Mouse (Mus musculus) left cerebral cortex, postnatal 36 days (tissue): ENCODE data around the gene Krt72. TPM values are rescaled to one million over a fixed set of nuclear protein-coding genes. Genes with fewer than 3 reads are reported as not detected.
A peak's percentile ranks its signal among the peaks of the same experiment; 100 is the strongest.

Source experiments
- DNase-seq, 2 experiments: peaks; one replicate each; pipeline ENCODE4 v3.0.0; 2021 to 2022; ENCODE audit warnings: low spot score in 2 of 2, mixed read lengths in 1 of 2
- intact Hi-C: fragments of 180-260 bp; cut with DNase I; formaldehyde crosslinking; loops from one replicate; pipeline ENCODE4 v1.15.1; 2025
- total RNA-seq, 2 experiments: library from RNA; stranded (reverse); gene quantifications; 2 replicates each; pipeline ENCODE4 v1.2.3; 2021

Krt72 gene
- not detected for total RNA-seq

DNA sequence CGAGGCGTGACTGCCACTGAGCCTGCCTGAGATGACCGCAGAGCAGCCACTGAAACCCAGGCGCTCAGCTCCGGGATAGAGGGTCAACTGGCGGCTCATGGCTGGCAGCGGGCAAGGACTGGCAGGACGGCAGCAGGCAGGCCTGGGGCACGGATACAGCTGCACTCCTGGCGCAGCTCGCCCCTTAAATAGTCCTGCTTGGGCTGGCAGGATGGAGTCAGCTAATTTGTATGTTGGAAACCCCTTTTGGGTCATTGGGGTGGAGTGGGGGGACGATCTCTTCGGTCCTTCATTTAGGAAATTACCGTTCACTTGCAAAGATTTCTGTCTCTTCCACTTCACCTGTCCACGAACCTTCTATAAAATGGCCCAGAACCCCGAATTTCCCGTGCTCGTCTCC is at the start of gene Krt72:
Gene Krt72, minus strand, starts transcription at position 101 of the 400 bp plus-strand sequence.
- no peak for DNase-seq

DNA sequence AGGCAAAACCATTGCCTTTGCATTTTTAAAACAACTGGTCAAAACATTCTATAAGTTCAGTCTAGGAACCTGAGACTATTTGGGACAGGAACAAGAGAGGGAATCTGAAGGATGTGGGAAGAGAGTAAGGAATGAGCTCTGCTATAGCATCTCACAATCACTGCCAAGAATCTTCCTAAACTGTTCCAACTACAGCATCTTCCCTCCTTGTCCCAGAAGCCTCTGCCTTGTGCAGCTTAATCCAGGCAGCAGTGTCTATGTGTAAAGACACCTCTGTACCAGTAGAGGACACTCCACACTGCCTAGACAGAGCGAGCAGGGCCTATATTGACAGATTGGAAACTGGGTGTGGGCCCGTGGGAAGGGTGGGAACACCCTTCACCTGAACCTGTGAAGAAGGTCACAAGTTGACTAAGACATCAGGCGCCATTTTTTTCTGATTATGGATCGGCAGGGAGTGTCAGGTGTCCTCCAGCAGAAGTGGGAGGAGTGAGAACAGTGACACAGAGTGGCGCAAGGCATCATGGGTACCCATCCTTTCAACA is 48.6 kb upstream of the Krt72 start:
- DNase-seq: no peak
- intact Hi-C loops: no loop called here

More for the DNA sequence above, at the start of gene Krt72:
- intact Hi-C loops: no loop called here

DNA sequence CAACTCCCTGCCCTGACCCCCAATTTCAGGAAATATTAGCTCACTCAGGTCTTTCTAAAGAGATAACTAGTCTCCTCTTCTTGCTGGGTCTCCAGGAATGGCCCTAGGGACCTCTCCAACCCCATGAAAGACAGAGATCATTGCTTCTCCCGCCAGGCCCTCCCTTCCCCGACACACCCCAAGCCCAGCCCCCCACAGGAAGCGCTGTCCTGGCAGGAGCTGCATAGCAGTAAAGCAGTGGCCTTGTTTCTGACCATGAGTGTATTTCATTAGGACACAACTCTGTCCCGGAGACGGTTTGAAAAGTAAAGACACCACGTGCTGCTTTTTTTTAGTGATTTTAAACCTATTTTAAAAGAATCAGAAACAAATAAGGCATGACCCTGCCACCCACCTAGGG is 46.9 kb upstream of the Krt72 start:
- DNase-seq: no peak
- intact Hi-C loops: no loop called here

DNA sequence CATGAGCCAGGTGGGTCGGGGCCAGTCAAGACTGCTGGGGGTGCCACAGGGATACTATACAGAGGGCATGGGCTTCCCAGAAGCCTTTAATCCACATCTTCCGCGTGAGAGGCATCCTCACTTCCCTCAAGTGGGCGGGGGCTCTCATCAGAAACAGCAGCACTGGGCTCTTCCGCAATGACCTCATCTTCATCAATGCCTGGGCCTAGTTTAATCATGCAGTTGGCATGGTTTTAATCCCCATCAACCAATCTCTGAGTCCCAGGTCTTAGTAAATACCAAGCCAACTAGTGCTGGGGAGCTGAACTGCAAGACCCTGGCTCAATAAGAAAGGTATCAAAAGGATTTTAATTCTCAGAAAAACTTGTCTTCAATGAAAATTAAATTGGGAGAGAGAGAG is 43.2 kb upstream of the Krt72 start:
- no peak for DNase-seq
- intact Hi-C loops: no loop called here

DNA sequence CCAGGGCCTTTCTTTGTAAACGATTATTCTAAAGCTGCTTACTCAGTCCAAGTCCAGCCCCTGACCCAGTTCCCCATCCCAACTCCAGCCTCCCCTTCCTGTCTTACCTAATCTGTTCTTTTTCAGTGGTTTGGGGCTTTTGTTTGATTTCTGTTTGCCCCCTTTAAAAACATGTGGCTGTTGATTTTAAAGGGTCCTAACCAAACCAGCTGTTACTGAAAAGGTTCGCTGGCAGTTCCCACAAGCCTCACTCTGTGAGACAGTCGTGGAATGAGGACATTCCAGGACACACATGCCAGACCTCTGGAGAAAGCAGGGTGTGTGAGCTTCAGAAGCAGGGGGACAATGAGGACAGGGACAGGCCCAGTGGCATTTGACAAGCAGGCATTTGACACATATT is 35.5 kb upstream of the Krt72 start:
- DNase-seq: no peak
- intact Hi-C loops: no loop called here

DNA sequence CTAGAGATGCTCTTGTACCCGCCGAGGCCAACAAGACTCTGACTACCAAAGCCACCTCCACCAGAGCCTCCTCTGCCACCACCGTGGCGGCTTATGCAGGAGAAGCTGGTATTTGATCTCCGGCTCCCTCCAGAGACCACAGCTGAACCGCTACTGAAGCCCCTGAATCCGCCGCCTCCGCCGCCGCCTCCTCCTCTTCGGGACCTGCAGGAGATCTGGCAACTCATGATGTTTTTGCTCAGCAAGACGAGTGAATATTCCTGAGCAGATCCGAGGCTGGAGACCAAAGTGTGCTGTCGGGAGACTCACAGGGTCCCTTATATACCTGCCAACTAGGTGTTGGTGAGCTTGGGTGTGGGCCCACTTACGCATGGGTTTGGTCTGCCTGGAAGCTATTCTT is 31.6 kb upstream of the Krt72 start, which contains the start of gene Krt2:
Gene Krt2, minus strand, starts transcription at position 295 of the 400 bp plus-strand sequence.
- no peak for DNase-seq
- intact Hi-C loops: no loop called here

DNA sequence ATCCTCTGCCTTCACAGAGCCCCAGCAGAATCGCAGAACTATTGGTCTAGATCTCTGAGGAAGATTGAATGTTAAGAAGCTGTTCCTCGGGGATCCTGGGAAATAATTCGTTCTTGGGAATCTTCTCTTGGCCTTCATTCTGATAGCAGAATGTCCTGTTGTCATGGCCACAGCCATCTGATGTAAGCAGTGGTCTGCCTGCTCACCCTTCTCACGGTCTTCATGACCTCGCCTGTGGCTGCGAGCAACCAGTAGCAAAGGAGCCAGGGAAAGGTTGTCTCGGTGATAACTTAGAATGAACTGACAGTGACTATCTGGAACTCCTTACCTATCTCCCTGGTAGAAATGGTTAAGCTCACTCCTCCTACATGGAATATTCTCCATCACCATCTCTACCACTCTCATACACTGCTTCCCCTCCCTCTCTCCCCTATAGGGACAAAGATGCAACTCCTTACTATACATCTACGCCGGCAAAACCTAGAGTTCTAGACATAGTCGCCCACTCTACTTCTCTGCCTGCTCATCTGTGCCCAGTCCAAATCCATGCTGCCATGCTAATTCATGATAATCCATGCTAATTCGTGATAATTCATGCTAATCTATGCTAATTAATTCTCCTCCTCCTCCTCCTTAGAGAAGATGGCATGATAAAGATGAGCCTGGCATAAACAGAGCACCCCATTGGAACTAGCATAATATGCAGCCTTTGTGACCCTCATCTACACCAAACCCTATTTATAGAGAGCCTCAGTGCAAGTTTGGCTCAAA is 17.0 kb upstream of the Krt72 start:
- intact Hi-C loops: loop anchor here (5.0 kb wide), 1 partner anchor 44 kb away; no protein-coding TSS in a partner anchor
- peak; percentile 28 to 50 for DNase-seq

DNA sequence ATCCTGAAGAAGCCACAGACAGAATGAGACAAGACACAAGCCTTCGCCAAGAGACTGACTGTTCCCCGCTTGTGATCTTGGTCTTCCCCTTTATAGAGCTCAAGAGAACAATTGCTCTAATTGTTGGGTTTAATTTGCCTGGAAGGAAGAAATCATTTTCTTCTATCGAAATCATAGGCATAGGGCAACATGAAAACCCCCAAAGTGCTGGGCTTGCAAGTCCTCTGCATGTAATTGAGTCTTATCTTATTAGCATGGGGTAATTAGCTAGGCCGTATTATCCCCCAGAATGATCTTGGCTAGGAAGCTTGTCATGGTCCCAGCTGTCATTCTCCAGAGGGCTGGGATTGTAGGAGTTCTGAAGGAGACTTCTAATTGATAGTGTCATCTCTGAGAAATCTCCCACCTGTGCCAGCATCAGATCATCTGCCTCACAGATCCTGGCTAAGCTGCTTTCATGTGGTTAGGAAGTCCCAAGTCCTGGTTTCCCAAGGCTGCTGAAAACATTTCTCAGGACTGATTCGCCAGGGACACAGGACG is 16.1 kb upstream of the Krt72 start, which contains the start of gene Krt73:
Gene Krt73, minus strand, starts transcription at position 51 of the 540 bp plus-strand sequence.
- intact Hi-C loops: loop anchor here (5.0 kb wide), 1 partner anchor 45 kb away; no protein-coding TSS in a partner anchor
- no peak for DNase-seq

DNA sequence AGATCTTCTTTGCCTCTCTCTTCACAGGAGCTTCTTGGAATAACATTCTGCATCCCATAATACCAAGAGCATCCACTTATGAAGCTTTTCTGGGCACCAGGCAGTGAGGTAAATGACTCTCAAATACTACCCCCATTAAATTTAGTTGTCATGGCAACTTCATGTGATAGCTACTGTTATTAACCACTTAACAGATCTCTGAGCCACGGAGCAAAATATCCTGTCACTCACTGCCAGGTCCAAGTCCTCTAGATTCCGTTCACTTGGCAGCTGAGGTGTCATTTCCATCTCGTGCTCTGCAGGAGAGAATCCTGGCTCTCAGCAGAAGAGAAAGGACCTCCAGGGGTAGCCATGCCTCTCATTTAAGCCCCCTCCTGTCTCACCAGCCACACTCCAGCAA is 4.6 kb upstream of the Krt72 start:
- DNase-seq: no peak
- intact Hi-C loops: no loop called here

DNA sequence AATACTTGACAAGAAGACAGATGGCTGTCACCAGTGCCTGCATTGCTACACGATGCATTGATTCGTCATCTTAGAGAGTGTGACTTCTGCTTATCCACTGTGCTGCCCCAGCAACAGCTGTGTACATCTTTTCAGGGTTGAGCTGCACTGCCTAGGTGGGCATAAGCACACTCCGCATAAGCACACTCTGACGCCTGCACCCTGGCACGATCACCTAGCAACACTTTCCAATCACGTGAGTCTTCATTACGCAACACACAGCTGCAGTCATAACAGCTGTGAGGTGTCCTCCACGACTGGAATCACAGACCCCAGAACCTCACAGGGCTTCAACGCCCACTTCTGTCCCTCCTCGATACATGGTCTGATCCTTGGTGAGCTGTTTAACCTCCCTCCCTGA is 12.8 kb downstream of the Krt72 start:
- no peak for DNase-seq
- intact Hi-C loops: loop anchor here (2.0 kb wide), 1 partner anchor 253 kb away; no protein-coding TSS in a partner anchor

DNA sequence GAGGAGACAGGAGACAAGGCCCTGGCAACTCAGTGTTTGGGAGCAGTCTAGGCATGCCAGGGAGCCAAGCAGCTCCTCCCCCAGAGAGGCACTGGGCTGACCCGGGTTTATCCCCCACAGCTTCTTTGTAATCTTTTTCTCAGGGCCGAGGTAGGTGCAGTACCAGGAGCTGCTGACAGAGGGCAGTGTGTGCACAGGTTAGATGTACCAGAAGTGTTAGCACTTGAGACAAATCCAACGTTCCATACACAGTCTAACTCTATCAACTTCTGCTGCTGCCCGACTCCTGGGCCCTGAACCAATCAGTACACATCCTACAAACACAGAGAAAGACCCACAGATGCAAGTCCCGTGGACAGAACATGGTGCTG is 13.6 kb downstream of the Krt72 start:
- intact Hi-C loops: loop anchor here (1.0 to 2.0 kb wide), 3 partner anchors 201 to 433 kb away; no protein-coding TSS in a partner anchor
- peak; percentile 81 to 85 for DNase-seq

DNA sequence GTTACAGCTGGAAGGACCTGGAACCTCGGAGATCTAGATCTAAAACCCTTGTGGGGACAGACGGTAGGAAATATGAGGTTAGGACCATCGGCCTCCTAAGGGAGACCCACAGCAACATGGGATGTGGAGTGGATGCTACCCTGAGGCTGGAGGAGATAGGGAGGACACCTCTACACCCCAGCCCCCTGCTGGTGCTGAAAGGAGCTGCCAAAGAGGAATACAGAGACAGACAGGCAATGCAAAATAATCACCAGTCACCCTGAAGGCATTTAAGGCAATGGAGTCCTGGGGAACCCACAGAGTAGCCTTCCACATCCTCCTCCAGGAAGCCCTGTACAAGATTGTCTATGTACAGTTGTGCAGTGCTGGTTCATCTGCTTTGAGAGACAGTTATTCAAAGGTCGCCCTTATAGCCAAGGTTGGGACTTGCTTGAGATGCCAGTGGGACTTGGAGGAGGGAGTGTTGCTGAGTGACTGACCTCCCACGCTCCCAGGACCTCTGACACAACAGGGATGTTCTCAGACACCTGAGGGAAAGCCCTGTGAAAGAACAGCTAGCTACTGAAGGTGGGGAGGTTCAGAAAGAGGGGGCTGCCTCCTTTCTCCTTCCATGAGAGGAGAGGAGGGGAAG is 14.1 kb downstream of the Krt72 start:
- no peak for DNase-seq
- intact Hi-C loops: loop anchor here (1.0 to 2.0 kb wide), 3 partner anchors 201 to 433 kb away; no protein-coding TSS in a partner anchor

DNA sequence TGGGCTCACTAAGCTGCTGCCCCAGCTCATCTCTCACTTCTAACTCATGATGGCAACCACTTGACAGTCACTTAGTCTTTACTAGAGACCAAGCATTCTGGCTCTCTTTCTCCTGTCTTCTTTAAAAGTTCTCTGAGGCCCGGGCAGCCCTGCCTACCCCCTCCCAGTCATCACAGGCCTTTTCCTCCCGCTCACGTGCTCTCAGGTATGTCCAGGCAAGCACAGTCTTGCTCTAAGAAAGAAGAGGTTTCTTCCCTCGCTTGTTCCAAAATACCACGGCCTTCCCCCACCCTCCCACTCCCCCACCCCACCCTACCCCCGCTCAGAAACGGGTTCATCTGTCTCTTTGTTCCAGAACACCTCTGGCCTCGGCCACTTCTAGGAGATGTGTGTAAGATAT is 16.0 kb downstream of the Krt72 start:
- intact Hi-C loops: no loop called here
- DNase-seq: no peak

DNA sequence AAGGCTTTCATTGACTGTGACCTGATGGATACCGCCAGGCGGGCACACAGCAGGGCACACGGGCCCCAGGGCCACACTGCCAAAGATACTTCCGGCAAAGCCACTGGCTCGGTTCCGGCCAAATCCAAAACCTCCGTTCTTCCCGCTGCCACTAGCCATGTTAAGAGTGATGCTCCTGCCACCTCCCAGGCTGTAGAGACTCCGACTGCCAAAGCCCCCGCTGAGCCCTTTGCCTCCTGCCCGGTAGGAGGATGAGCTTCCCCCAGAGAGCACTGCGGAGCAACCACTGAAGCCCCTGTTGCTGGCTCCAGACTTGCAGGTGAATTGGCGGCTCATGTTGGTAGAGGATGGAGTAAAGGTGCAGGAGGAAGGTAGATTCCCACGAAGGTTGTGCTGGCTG is 43.5 kb downstream of the Krt72 start, which contains the start of gene Krt71:
Gene Krt71, minus strand, starts transcription at position 399 of the 400 bp plus-strand sequence.
- DNase-seq: no peak
- intact Hi-C loops: no loop called here

DNA sequence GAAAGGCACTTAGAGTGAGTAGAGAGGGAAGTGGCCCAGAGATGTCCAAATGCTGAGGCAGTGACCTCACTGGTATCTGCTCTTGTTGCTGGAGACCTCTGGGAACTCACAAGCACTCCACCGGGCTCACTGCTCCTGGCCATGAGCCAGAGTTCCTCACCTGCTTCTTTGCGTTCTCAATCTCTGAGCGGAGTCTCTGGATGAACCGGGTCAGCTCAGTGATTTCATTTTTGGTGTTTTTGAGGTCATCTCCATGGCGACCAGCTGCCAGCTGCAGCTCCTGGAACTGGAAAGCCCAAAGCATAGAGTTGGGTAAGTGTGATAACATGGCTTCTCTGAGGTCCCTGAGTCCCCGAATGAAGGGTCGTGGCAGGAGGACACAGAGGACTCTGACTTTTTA is 48.5 kb downstream of the Krt72 start:
- intact Hi-C loops: no loop called here
- DNase-seq: no peak

DNA sequence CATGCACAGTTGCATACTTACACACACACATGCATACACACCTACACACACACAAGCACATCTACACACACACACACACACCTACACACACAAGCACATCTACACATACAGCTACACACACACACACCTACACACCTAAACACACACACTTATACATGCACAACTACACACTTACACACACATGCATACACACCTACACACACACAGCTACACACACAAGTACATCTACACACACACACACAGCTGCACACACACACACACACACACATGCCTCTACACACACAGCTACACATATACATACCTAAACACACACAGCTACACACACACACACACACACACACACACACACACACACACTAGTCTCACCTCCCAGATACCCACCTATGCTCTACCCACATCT is 55.6 kb downstream of the Krt72 start:
- intact Hi-C loops: no loop called here
- DNase-seq: no peak
